Mouse (Mus musculus) urinary bladder, postnatal 14 days (tissue): ENCODE results near the gene Dot1l.
"Not testable (repeated sequence)": the region's sequence is repeated elsewhere in the genome, so short reads cannot be mapped to it uniquely, and the experiment has no call there.

Experiments used
- DNase-seq: peaks from one replicate; pipeline ENCODE4 v3.0.0; 2021; ENCODE audit warnings: low spot score

Gene Dot1l

DNA sequence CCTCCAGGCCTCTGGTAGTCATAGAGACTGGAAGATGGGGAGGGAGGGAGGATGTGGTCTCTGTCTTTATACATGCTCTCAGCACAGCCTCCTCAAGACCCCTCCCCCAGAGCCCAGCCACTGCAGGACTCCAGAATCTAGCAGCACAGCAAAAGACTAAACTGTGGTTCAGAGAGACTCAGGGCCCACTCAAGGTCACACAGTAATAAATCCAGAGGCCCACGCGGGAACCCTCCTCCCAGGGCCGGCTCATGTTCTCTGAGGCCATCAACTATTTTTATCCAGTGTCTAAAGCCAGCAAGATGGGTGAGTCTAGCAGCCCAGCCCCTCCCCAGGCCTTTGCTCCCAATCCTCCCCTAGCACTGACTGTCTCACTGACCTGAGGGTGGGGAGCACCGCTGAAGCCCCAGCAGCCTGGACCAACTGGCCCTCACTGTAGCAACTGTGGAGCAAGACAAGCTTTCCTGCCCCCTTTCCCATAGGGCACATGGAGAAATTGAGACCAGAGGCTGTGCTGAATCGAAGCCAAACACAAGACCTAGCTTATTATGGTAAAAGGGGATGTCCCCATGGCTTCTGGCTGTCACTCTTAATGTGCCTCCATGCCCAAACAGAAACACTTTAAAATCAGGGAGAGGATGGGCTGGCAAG lies 57.5 kb downstream of the Dot1l start:
- no peak for DNase-seq

DNA sequence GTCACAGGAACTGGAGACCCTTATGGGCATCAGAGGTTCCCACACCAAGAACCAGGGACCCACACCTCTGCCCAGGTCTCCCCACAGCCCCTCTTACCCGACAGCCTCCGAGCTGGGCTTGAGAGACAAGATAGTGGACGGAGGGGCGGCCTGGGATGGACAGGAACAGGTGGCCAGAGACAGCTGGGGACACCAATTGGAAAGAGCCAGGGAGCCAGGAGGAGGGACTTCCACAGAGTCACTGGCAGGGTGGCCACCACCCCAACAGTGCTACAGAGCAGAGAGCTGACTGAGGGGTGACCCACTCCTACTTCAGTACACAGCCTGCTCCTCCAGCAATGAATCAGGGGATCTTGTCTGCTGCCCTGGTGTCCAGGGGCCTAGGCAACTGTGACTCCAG lies 58.4 kb downstream of the Dot1l start, which contains the start of gene Jsrp1:
TSS of gene Jsrp1 (minus strand) at position 133 of the 400 bp plus-strand sequence.
- no peak for DNase-seq

DNA sequence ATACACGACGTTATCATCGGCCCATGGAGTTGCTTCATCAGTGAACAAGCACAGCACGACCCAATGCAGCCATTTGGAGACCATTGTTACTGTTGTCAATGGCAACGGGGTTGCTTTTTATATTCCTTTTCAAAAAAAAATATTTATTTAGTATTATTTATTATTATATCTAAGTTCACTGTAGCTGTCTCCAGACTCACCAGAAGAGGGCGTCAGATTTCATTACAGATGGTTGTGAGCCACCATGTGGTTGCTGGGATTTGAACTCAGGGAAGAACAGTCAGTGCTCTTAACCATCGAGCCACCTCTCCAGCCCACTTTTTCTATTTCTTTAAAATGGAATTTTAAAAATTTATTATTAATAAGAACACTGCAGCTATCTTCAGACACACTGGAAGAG lies 59.8 kb downstream of the Dot1l start:
- no peak for DNase-seq

DNA sequence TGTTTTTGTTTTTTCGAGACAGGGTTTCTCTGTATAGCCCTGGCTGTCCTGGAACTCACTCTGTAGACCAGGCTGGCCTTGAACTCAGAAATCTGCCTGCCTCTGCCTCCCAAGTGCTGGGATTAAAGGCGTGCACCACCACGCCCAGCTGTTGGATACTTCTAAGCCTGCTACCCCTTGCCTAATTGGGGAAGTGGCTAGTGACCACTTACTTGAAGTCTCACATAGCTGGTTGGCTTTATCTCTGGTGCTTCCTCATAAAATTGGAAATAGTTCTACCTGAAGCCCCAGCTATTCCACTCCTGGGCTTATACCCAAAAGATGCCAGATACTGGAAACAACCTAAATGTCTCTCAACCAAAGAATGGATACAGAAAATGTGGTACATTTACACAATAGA lies 61.3 kb downstream of the Dot1l start:
- not testable (repeated sequence) for DNase-seq

DNA sequence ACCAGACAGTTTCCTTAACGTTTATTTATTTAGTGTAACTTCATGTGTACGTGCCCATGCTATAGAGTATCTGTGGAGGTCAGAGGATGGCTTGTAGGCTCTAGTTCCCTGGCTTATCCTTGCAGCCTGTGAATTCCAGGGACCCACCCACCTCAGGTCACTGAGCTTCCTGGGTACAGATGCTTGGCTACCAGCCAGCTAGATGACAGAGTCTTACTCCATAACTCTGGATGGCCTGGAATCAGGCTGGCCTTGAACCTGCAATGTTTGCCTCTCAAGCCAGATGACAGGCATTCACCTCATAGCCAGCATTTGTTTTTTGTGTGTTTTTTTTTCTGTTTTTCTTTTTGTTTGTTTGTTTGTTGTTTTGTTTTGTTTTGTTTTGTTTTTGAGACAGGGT lies 62.2 kb downstream of the Dot1l start:
- no peak for DNase-seq

DNA sequence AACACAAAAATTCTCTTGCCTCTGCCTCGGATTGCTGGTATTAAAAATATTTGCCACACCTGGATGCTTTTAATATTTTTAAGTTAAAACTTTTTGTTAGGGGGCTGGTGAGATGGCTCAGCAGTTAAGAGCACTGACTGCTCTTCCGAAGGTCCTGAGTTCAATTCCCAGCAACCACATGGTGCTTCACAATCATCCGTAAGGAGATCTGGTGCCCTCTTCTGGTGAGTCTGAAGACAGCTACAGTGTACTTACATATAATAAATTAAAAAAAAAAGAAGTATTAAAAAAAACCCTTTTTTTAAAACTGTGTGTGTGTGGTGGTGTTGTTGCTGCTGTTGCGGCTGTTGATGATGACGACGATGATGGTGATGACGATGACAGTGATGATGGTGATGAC lies 62.9 kb downstream of the Dot1l start:
- not testable (repeated sequence) for DNase-seq

DNA sequence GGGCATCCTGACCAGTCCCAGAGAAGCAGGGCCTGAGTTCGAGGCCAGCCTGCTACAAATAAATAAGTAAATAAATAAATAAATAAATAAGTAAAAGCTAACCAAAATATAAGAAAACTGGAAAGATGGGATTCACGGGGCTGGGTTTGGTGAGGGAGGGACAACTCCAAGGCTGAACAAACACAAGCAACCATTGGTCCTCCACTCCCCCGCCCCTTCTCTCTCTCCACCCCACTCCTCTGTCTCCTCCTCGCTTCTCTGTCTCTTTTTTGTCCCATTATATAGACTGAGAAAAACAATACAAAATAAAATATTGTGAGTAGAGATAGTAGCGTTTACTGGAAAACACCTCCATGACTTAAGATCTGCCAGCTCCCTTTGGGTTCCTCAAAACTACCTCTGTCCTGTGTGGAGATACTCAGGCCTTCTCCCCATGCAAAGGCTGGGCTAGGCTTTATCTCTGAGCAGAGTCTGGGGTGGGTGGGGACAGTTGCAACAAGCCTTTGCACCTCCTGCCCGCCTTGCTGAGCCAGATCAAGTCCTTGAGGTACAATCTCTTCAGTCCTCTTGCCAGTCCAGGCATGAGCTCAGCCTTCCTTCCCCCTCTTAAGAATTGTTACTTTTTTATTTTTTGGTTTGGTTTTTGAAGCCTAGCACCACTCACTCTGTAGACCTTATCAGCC lies 63.7 kb downstream of the Dot1l start:
- DNase-seq, result peak; percentile 42

DNA sequence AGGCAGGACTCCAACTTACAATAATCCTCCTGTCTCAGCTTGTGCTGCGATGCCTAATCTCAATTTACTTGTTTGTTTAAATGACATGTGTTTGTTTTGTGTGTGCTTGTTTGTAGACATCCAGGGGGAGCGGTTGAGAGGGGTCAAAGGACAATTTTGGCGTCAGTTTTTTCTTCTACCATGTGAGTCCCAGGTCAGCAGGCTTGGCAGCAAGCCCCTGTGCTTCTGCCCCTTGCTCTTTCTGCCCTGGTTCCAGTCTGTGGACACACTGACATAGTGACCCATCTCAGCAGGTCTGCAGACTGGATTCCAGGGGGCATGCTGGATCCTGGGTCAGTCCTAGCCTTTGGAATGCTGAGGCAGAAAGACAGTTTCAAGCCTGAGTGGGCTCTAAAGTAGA lies 64.4 kb downstream of the Dot1l start:
- DNase-seq, result no peak

DNA sequence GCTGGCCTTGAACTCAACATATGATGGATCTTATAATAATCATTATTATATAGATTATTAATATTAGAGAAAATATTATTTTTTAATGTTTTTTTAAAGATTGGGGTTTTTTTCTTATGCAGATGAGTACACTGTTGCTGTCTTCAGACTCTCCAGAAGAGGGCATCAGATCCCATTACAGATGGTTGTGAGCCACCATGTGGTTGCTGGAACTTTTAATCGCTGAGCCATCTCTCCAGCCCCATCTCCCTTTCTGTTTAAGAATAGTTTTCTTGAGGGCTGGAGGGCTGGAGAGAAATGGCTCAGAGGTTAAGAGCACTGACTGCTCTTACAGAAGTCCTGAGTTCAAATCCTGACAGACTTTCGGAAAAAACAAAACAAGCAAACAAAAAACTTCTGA lies 67.0 kb downstream of the Dot1l start:
- no peak for DNase-seq

DNA sequence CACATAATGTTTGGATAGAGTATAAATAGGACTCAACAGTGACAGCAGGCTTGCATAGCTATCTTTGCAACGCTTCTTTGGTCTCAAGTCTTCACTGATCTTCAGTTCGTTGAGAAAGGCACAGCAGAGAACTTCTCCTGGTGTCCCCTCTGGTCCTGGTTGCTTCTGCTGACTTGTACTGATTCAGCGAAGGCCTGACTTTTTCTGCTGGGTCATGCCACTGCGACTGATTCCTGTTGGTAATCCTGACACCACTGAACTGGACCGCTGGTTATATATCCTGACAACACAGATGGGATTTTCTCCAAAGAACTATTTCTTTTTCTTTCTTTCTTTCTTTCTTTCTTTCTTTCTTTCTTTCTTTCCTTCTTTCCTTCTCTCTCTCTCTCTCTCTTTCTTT lies 67.5 kb downstream of the Dot1l start:
- no peak for DNase-seq

DNA sequence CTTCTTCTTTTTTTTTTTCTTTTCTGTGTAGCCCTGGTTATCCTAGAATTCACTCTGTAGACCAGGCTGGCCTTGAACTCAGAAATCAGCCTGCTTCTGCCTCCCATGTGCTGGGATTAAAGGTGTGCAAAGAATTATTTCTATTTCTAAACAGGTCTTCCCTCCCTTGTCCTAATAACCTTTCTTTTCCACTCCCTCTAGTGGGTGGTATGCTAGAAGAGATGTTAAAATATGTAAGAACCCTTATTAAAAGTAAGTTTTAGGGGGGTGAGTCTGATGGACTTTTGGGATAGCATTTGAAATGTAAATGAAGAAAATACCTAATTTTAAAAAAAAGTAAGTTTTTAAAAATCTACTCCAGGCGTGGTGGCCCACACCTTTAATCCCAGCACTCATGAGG lies 68.3 kb downstream of the Dot1l start:
- DNase-seq, result no peak

DNA sequence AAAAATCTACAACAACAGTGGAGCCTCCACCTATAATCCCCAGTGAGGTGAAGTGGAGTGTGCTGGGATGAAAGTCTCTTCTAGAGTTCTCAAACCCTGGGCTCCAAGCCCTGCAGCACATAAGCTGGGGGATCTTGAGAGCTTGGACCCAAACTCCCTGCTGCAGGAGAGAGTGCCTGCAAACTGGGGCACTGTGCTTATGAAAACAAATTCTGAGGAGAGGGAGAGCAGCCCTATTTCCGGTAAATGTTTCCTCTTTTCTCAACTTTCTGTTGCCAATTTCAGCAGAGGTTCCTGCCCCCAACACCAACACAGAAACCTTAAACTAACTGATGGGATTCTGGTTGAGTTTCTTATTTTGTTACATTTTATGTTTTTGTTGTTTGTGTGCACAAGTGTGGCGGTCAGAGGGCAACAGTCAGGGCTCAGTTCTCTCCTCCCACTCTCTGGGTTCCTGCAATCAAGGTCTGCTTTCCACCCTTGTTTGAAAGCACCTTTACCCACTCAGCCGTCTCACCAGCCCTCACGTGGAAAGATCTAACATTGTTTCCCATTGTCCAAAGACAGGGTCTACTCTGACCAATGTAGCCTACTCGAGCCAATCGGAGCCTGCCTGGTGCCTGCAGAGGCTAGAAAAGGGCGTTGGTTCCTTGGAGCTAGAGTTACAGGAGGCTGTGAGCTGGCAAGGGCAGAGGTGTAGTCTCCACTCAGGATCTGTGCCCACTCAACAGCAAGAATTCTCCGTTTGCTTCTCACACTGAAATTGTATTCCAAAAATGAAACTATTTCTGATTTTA lies 69.0 kb downstream of the Dot1l start:
- no peak for DNase-seq

DNA sequence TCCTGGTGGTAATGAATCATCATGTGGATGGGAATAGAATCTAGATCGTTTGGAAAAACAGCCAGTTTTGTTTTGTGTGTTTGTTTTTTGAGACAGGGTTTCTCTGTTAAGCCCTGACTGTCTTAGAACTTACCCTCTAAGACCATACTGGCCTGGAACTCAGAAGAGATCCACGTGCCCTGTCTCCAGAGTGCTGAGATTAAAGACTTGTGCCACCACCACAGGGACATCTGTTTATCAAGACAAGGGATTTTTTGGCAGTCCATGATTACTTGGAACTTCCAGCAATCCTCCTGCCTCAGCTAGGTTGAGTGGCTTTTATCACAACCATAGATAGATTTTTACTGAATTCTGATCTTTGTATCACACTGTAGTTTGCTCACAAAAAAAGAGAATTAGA lies 69.8 kb downstream of the Dot1l start:
- DNase-seq, result no peak

DNA sequence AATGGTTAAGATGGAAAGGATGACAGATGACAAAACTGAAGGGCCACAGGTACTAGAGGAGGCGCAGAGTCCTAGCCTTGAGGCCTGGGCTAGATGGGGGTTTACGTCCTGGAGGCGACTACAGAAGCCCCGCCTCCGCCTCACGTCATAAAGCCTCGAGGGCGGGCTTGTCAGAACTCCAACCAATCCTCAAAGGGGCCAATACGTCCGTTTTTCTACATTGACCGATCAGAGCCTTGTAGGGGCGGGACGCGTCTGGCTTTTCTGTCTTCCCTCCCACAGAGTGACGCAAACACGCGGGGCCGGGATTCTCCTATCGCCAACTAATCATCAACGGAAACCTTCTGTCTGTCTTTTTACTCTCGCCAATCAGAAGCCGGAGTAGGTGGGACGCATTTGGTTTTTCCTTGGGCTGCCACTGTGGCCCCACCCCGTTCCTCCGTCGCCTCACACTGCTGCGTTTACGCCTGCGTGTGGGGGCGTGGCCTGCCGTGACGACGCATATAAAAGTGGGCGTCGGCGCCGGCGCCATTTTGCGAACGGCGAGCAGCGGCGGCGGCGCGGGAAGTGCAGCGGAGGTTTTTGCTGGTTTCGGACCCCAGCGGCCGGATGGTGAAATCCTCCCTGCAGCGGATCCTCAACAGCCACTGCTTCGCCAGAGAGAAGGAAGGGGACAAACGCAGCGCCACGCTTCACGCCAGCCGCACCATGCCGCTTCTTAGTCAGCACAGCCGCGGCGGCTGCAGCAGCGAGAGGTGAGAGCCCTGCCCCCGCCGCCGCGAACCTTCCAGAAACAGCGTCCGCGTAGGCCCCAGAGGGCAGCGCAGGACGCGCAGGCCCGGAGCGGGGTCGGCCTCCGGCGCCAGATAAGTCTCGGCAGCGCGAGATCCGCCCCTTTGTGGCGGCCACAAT lies 71.4 kb downstream of the Dot1l start, which contains the start of gene Oaz1:
TSS of gene Oaz1 (plus strand) at position 506 of the 912 bp plus-strand sequence.
- DNase-seq, result peak; percentile 98

DNA sequence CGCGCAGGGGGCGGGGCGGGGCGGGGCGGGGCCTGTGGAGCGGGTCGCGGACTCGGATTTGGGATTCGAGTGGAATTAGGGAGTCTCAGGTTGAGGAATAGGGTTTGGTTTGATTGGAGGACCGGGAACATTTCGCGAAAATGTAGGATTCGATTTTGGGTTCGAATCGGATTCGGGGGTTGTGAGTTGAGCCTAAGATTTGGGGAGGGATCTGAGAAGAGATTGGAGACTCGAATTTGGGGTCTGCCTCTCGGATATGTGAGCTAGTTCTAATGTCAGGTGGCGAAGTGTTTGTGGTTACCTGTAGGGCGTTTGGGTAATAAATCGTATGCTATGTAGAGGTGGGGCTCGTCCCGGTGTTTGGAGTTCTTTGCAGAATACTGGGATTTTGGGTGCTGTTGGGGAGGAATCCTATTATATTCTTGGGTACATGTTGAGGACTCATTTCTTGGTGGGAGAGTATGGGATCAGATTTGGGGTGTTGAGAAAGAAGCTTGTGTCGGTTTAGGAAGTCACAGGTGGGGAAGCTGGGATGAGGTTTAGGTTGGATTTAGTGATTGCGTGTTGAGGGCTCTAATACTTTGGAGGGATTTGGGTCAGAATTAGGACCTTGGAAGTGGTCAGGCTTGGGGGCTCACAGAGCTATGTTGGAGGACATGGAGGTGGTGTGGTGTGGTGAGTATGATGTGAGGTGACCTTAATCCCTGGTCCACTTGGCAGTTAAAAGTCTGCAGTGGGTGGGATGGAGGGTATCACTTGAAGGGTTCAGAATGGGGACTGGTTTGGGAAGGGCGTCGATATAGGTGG lies 72.3 kb downstream of the Dot1l start:
- DNase-seq, result no peak

DNA sequence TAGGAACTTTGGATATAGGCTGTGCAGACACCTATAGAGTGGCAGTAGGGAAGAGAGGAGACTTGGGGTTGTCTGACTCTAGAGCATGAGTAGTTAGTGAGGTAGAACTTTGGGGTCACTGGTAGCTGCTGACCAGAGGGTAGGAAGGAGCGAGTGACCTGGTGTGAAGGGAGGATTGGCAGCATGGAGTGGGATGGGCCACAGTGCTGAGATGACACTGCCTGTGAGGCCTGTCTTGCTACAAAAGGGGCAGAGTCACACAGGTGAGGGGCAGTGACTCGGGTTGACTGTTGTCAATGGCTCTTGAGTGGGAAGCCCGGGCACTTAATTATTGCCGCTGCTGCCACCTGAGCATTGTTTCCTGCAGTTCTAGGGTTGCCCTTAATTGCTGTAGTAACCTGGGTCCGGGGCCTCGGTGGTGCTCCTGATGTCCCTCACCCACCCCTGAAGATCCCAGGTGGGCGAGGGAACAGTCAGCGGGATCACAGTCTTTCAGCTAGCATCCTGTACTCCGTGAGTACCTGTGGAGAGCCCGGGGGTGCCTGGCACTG lies 72.9 kb downstream of the Dot1l start:
- no peak for DNase-seq

DNA sequence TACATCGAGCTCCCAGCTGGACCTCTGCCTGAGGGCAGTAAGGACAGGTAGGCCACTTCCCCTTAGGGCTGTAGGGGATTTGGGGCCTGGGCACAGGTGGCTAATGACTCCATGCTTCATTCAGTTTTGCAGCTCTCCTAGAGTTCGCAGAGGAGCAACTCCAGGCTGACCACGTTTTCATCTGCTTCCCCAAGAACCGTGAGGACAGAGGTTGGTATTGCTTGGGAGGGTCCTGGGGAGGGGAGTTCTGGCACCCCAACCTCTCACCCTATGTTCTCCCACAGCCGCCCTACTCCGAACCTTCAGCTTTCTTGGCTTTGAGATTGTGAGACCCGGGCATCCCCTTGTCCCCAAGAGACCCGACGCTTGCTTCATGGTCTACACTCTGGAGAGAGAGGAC lies 73.6 kb downstream of the Dot1l start:
- not testable (repeated sequence) for DNase-seq

DNA sequence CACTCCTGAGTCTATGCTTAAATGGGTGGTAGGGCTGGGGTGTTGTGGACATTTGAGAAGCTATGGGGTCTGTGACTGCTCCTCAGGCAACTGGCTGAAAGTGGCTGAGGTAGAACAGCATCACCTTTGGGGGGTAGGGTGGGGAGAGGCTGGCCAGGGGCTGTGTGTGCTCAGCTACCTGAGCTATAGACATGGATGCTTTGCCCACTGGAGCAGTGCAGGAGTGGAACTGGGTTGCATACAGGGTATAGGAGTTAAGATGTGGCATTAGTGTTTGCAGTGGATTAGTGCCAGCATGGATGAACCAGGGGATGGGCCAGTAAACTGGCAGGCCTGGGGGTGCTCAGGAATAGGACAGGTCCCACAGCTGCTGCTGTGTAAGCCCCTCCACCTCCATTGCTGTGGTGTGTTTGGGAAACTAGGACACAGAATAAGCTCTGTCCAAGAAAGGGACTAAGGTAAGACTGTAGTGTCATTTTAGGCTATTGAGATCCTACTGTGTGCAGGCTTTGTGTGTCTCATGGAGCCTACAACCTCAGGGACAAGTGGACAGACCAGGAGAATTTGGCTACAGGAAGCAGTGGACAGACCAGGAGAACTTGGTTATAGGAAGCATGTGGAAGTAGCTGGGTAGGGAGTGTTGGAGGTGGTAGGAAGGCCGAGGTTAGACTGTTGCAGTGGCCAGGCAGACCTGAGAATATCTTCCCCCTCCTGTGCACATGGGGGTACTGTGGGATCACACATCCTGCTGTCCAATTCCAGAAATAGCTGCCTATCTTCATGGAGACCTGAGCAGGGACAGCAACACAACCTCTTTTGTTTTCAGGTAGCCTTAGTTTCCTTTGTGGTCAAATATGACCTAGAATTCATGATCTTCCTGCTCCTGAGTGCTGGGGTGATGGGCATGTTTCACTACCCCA lies 74.6 kb downstream of the Dot1l start:
- DNase-seq, result no peak

DNA sequence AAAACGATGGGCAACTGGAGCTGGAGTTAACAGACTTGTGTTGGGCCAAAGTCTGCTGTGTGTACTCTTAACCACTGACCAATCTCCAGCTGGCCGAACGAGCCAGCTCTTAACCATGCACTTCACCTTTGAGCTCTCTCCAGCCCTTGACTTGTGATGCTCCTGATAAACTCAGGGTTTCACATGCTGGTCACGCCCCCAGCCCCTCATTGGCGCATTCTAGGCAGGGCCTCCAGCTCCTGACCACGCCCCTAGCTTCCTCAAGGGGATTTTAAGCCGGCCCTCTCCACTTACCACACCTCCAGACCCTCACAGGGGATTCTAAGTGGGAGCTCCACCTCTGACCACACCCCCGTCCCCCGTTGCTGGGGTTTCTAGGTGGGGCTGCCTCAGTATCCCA lies 76.1 kb downstream of the Dot1l start:
- DNase-seq, result peak; percentile 60

DNA sequence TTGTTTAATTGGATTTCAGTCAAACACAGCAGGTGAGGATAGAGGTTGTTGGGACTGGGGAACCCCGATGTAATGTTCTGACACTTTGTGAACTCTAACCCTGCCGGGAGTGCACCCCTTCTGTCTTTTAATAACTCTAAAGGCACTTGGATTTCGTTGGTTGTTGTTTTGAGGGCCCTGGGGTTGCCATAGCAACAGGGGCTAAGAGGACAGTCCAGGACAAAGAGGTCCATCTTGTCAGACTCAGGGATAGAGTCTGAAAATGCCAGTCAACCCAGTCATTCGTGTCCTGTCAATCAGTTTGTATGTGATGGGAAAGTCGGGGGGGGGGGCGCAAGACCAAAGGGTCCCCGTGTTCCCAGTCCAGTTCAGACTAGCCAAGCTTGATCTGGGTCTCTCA lies 77.8 kb downstream of the Dot1l start:
- DNase-seq, result no peak
